27 mouse cellular contexts compared by ENCODE assay signal in genomic region chr5:67629440-67629839, GRCm38 (mm10). TPM values are rescaled to one million over a fixed set of nuclear protein-coding genes. Genes with fewer than 3 reads are reported as not detected.
DNase-seq lines count a peak whose midpoint lies in the region; ATAC-seq lines count a peak whose summit lies in the region.
"Had no signal": no experiment of that assay in that cellular context is flagged by ENCODE, and none has a peak within 500 bp of the region (broad histone marks: within the 10 kb centered on the region; RNA-seq: fewer than 3 reads in every experiment).

No protein-coding gene starts in this region.

- no peaks in the 10 kb centered on the region for H3K9me3 ChIP-seq in hindbrain, embryonic 10.5 days
- H3K9me3 ChIP-seq in hindbrain, embryonic 16.5 days (ENCODE audit: control insufficient read depth, low read length) = no peaks in the 10 kb centered on the region
- H3K9me3 ChIP-seq in kidney, embryonic 16.5 days (ENCODE audit: low read length) = no peaks in the 10 kb centered on the region
- H3K9me3 ChIP-seq in midbrain, embryonic 10.5 days (replicated peaks) = no peaks in the 10 kb centered on the region
- no peaks in the 10 kb centered on the region for H3K9me3 ChIP-seq in midbrain, embryonic 13.5 days
- H3K9me3 ChIP-seq in limb, embryonic 11.5 days (ENCODE audit: control insufficient read depth, low read length) = no peaks in the 10 kb centered on the region
- H3K9me3 ChIP-seq: embryonic facial prominence, embryonic 10.5 days; embryonic facial prominence, embryonic 15.5 days; forebrain, embryonic 12.5 days; G1E; heart, embryonic 13.5 days; neural tube, embryonic 12.5 days had no signal

- no peak for DNase-seq in hindbrain, embryonic 10.5 days (ENCODE audit: low spot score)
- DNase-seq in kidney, adult 8-10 months = no peak
- DNase-seq in midbrain, embryonic 10.5 days (ENCODE audit: low spot score) = peak; percentile 13
- peak; percentile 18 for DNase-seq in limb, embryonic 11.5 days (ENCODE audit: low spot score)
- DNase-seq: adrenal gland, postnatal 10 days; cerebellum, adult 8-10 months; cerebellum, postnatal 25 days; forebrain, postnatal 0 days; heart, postnatal 10 days; kidney, adult 2 months; layer of hippocampus, postnatal 36 days; left cerebral cortex, postnatal 4 days; liver; lung, adult 2 months; lung, postnatal 14 days; thymus, postnatal 4 days had no signal

- H3K27ac ChIP-seq in hindbrain, embryonic 10.5 days = peak overlapping the region; percentile 45
- H3K27ac ChIP-seq in hindbrain, embryonic 16.5 days (ENCODE audit: low read depth, low read length) = no peak overlapping the region
- no peak overlapping the region for H3K27ac ChIP-seq in kidney, embryonic 16.5 days (ENCODE audit: low read length)
- 0 out of 2 replicates have a peak overlapping the region, but pooled peaks have one; percentile 34 for H3K27ac ChIP-seq in midbrain, embryonic 10.5 days (replicated peaks)
- no peak overlapping the region for H3K27ac ChIP-seq in midbrain, embryonic 13.5 days
- no peak overlapping the region for H3K27ac ChIP-seq in limb, embryonic 11.5 days (replicated peaks; ENCODE audit: low read depth, low read length)
- H3K27ac ChIP-seq: embryonic facial prominence, embryonic 10.5 days; embryonic facial prominence, embryonic 15.5 days; forebrain, embryonic 12.5 days; heart, embryonic 13.5 days; neural tube, embryonic 12.5 days had no signal

- peaks cover 32% of the 10 kb centered on the region for H3K4me1 ChIP-seq in hindbrain, embryonic 10.5 days (replicated peaks)
- H3K4me1 ChIP-seq in hindbrain, embryonic 16.5 days (ENCODE audit: control insufficient read depth, insufficient read depth, low read depth, low read length) = peaks cover 6% of the 10 kb centered on the region
- peaks cover 15% of the 10 kb centered on the region; the same call in 1 of the 2 replicates for H3K4me1 ChIP-seq in kidney, embryonic 16.5 days (ENCODE audit: insufficient read depth, low read length)
- peaks cover 45% of the 10 kb centered on the region for H3K4me1 ChIP-seq in midbrain, embryonic 10.5 days
- H3K4me1 ChIP-seq in midbrain, embryonic 13.5 days (replicated peaks) = peaks cover 18% of the 10 kb centered on the region
- H3K4me1 ChIP-seq in limb, embryonic 11.5 days (ENCODE audit: control insufficient read depth, insufficient read depth, low read length) = no peaks in the 10 kb centered on the region

- 70% methylated on average over 7 of the region's 7 CpGs for WGBS in hindbrain, embryonic 10.5 days
- WGBS in hindbrain, embryonic 16.5 days = 61% methylated on average over 7 of the region's 7 CpGs
- whole genome bisulfite sequencing in kidney, embryonic 16.5 days = 53% methylated on average over 7 of the region's 7 CpGs
- 81% methylated on average over 7 of the region's 7 CpGs for WGBS in midbrain, embryonic 10.5 days
- WGBS in midbrain, embryonic 13.5 days = 73% methylated on average over 7 of the region's 7 CpGs
- WGBS in limb, embryonic 11.5 days = 86% methylated on average over 7 of the region's 7 CpGs

- no peak overlapping the region for H3K4me2 ChIP-seq in hindbrain, embryonic 16.5 days (ENCODE audit: low read length)
- H3K4me2 ChIP-seq in kidney, embryonic 16.5 days (replicated peaks; ENCODE audit: low read depth, low read length) = no peak overlapping the region
- H3K4me2 ChIP-seq in midbrain, embryonic 13.5 days (replicated peaks) = no peak overlapping the region
- no peak overlapping the region for H3K4me2 ChIP-seq in limb, embryonic 11.5 days (ENCODE audit: low read depth, severe bottlenecking)
- H3K4me2 ChIP-seq: embryonic facial prominence, embryonic 15.5 days; forebrain, embryonic 12.5 days; heart, embryonic 13.5 days; neural tube, embryonic 12.5 days had no signal

- H3K9ac ChIP-seq in hindbrain, embryonic 16.5 days (ENCODE audit: low read depth, low read length) = no peak overlapping the region
- no peak overlapping the region for H3K9ac ChIP-seq in kidney, embryonic 16.5 days (replicated peaks; ENCODE audit: low read length)
- no peak overlapping the region for H3K9ac ChIP-seq in midbrain, embryonic 13.5 days (replicated peaks)
- H3K9ac ChIP-seq in limb, embryonic 11.5 days (ENCODE audit: low read length) = no peak overlapping the region
- H3K9ac ChIP-seq: embryonic facial prominence, embryonic 15.5 days; forebrain, embryonic 12.5 days; forebrain, postnatal 0 days; heart, embryonic 13.5 days; neural tube, embryonic 12.5 days had no signal

- H3K27me3 ChIP-seq in hindbrain, embryonic 10.5 days (ENCODE audit: insufficient read depth, poor library complexity, severe bottlenecking) = peaks cover 22% of the 10 kb centered on the region
- H3K27me3 ChIP-seq in hindbrain, embryonic 16.5 days (replicated peaks; ENCODE audit: control insufficient read depth, insufficient read depth, low read length) = no peaks in the 10 kb centered on the region
- H3K27me3 ChIP-seq in kidney, embryonic 16.5 days (ENCODE audit: insufficient read depth, low read length) = no peaks in the 10 kb centered on the region
- peaks cover 80% of the 10 kb centered on the region for H3K27me3 ChIP-seq in midbrain, embryonic 10.5 days (ENCODE audit: low read depth, poor library complexity, severe bottlenecking)
- peaks cover 73% of the 10 kb centered on the region for H3K27me3 ChIP-seq in midbrain, embryonic 13.5 days
- H3K27me3 ChIP-seq in limb, embryonic 11.5 days (ENCODE audit: control insufficient read depth, insufficient read depth, low read length) = no peaks in the 10 kb centered on the region
- H3K27me3 ChIP-seq: embryonic facial prominence, embryonic 15.5 days; heart, embryonic 13.5 days; neural tube, embryonic 12.5 days had no signal

- no peaks in the 10 kb centered on the region for H3K36me3 ChIP-seq in hindbrain, embryonic 10.5 days
- H3K36me3 ChIP-seq in hindbrain, embryonic 16.5 days (ENCODE audit: control insufficient read depth, insufficient read depth, low read length) = no peaks in the 10 kb centered on the region; the same call in 1 of the 2 replicates
- no peaks in the 10 kb centered on the region for H3K36me3 ChIP-seq in kidney, embryonic 16.5 days (ENCODE audit: insufficient read depth, low read length)
- no peaks in the 10 kb centered on the region; the same call in 1 of the 2 replicates for H3K36me3 ChIP-seq in midbrain, embryonic 10.5 days
- H3K36me3 ChIP-seq in midbrain, embryonic 13.5 days = peaks cover 13% of the 10 kb centered on the region; the same call in 1 of the 2 replicates
- no peaks in the 10 kb centered on the region for H3K36me3 ChIP-seq in limb, embryonic 11.5 days (ENCODE audit: control insufficient read depth, insufficient read depth, low read length)
- H3K36me3 ChIP-seq: embryonic facial prominence, embryonic 10.5 days; embryonic facial prominence, embryonic 15.5 days; forebrain, embryonic 12.5 days; heart, embryonic 13.5 days; neural tube, embryonic 12.5 days had no signal

- no peak overlapping the region for H3K4me3 ChIP-seq in hindbrain, embryonic 10.5 days
- H3K4me3 ChIP-seq in hindbrain, embryonic 16.5 days (ENCODE audit: low read length) = no peak overlapping the region
- H3K4me3 ChIP-seq in kidney, embryonic 16.5 days (ENCODE audit: low read length) = no peak overlapping the region
- no peak overlapping the region for H3K4me3 ChIP-seq in midbrain, embryonic 10.5 days
- H3K4me3 ChIP-seq in midbrain, embryonic 13.5 days (replicated peaks) = no peak overlapping the region
- no peak overlapping the region for H3K4me3 ChIP-seq in limb, embryonic 11.5 days (ENCODE audit: low read depth, low read length)
- H3K4me3 ChIP-seq: embryonic facial prominence, embryonic 10.5 days; embryonic facial prominence, embryonic 15.5 days; forebrain, embryonic 12.5 days; heart, embryonic 13.5 days; neural tube, embryonic 12.5 days had no signal

- no peak for ATAC-seq in hindbrain, embryonic 16.5 days
- peak; percentile 63; the same call in 1 of the 2 replicates for ATAC-seq in kidney, embryonic 16.5 days (ENCODE audit: low FRiP score, low TSS enrichment)
- ATAC-seq in midbrain, embryonic 13.5 days = no peak
- ATAC-seq in limb, embryonic 11.5 days (ENCODE audit: insufficient number of reproducible peaks, low FRiP score, low TSS enrichment, low read depth) = no peak
- ATAC-seq: forebrain, postnatal 0 days; midbrain, embryonic 16.5 days; Patski had no signal

RNA-seq across cellular contexts. Expression of gene Shisa3, which starts 21.8 kb away (rescaled TPM):
- 6.7 and 7.3 TPM in 2 replicates for polyA plus RNA-seq in hindbrain, embryonic 10.5 days (2016; fragmentation: Nextera tagmentation; extraction: Ambion mirVana)
- polyA plus RNA-seq in hindbrain, embryonic 16.5 days (2015; fragmentation: Nextera tagmentation; extraction: Ambion mirVana) = 1.4 and 5.0 TPM in 2 replicates
- polyA plus RNA-seq in kidney, embryonic 16.5 days (2015; fragmentation: Nextera tagmentation; extraction: Ambion mirVana) = 92.3 and 109 TPM in 2 replicates
- 16.2 and 30.1 TPM in 2 replicates for polyA plus RNA-seq in midbrain, embryonic 10.5 days (2016; fragmentation: Nextera tagmentation; extraction: Ambion mirVana)
- 17.2 and 17.6 TPM in 2 replicates for polyA plus RNA-seq in midbrain, embryonic 13.5 days (2015; fragmentation: Nextera tagmentation; extraction: Ambion mirVana)
- 5.0 and 6.8 TPM in 2 replicates for polyA plus RNA-seq in limb, embryonic 11.5 days (2014; fragmentation: Nextera tagmentation; extraction: Ambion mirVana)
- polyA plus RNA-seq: G1E, Patski had no signal

Comparison
In these comparisons a context has a peak if more than half of its experiments do, and no peak if none do; other contexts are left out.
1. H3K27ac ChIP-seq: peak in hindbrain, embryonic 10.5 days (single experiment) and midbrain, embryonic 10.5 days (single experiment); none in hindbrain, embryonic 16.5 days (single experiment), kidney, embryonic 16.5 days (single experiment), midbrain, embryonic 13.5 days (single experiment) and limb, embryonic 11.5 days (single experiment).
2. DNase-seq: peak in midbrain, embryonic 10.5 days (single experiment) and limb, embryonic 11.5 days (single experiment); none in hindbrain, embryonic 10.5 days (single experiment) and kidney, adult 8-10 months (0 of 2).